Mouse (Mus musculus) lung, adult 2 months (tissue): ENCODE measurements around the gene Shroom3.

Experiments used
- CTCF ChIP-seq: fragments of 200-500 bp; IDR thresholded peaks from 2 replicates; pipeline ENCODE4 v1.5.1; 2011; ENCODE audit warnings: mild to moderate bottlenecking, low read length, control low read depth; ENCODE audit not compliant: insufficient read depth
- POLR2A ChIP-seq: fragments of 200-500 bp; IDR thresholded peaks from 2 replicates; pipeline ENCODE4 v1.6.1; 2011; ENCODE audit warnings: low read depth, mild to moderate bottlenecking, control low read depth, low read length, borderline replicate concordance; ENCODE audit errors: extremely low read depth

GRCm38 (mm10) chr5:92728252-92728828 lies 45.1 kb downstream of the Shroom3 start:
- TF ChIP-seq CTCF (peak; percentile 41), POLR2A (no peak)
